Mouse (Mus musculus) right cerebral cortex, adult 18-20 months (tissue): ENCODE measurements at regions not wholly inside any gene's neighbourhood (a gene's known extent, or its start where the extent isn't known, plus 50 kb on each side); places are given as distances from the start of the nearest gene placed in this dataset.
"Not testable (repeated sequence)": the region's sequence is repeated elsewhere in the genome, so short reads cannot be mapped to it uniquely, and the experiment has no call there.

ENCODE experiments used
- DNase-seq: peaks from one replicate; pipeline ENCODE4 v3.0.0; 2022; ENCODE audit warnings: mixed read lengths

- no peak for DNase-seq
Observed at GRCm38 (mm10) chr6:140222534-140223324, 181.5 kb upstream of the Plcz1 start.

- DNase-seq = peak; percentile 49
Observed at GRCm38 (mm10) chr6:140221653-140222272, 180.5 kb upstream of the Plcz1 start.

GRCm38 (mm10) chr6:140218789-140219188 lies 177.5 kb upstream of the Plcz1 start:
- no peak for DNase-seq

GRCm38 (mm10) chr6:140212403-140212802 lies 171.1 kb upstream of the Plcz1 start:
- no peak for DNase-seq

GRCm38 (mm10) chr6:140210141-140210540 lies 168.9 kb upstream of the Plcz1 start:
- DNase-seq = no peak

- no peak for DNase-seq
Observed at GRCm38 (mm10) chr6:140209083-140209482, 167.8 kb upstream of the Plcz1 start.

GRCm38 (mm10) chr6:140208375-140208774 lies 167.1 kb upstream of the Plcz1 start:
- DNase-seq = no peak

GRCm38 (mm10) chr6:140206676-140207075 lies 165.4 kb upstream of the Plcz1 start:
- DNase-seq = not testable (repeated sequence)

- DNase-seq = no peak
Observed at GRCm38 (mm10) chr6:140201356-140201755, 160.1 kb upstream of the Plcz1 start.

GRCm38 (mm10) chr6:140200322-140200721 lies 159.1 kb upstream of the Plcz1 start:
- no peak for DNase-seq

GRCm38 (mm10) chr6:140198036-140198435 lies 156.8 kb upstream of the Plcz1 start:
- DNase-seq = no peak

- DNase-seq = no peak
Observed at GRCm38 (mm10) chr6:140197113-140197675, 155.9 kb upstream of the Plcz1 start.

GRCm38 (mm10) chr6:140194276-140194675 lies 153.0 kb upstream of the Plcz1 start:
- peak; percentile 17 for DNase-seq

- DNase-seq = peak; percentile 22
Observed at GRCm38 (mm10) chr6:140193084-140193939, 152.1 kb upstream of the Plcz1 start.

- DNase-seq = no peak
Observed at GRCm38 (mm10) chr6:140192526-140192925, 151.3 kb upstream of the Plcz1 start.

- no peak for DNase-seq
Observed at GRCm38 (mm10) chr6:140191341-140191740, 150.1 kb upstream of the Plcz1 start.

GRCm38 (mm10) chr6:140189601-140190000 lies 148.3 kb upstream of the Plcz1 start:
- no peak for DNase-seq

- DNase-seq = no peak
Observed at GRCm38 (mm10) chr6:140187733-140188132, 146.5 kb upstream of the Plcz1 start.

GRCm38 (mm10) chr6:140187106-140187505 lies 145.8 kb upstream of the Plcz1 start:
- no peak for DNase-seq

- no peak for DNase-seq
Observed at GRCm38 (mm10) chr6:140179999-140180398, 138.7 kb upstream of the Plcz1 start.

- no peak for DNase-seq
Observed at GRCm38 (mm10) chr6:140178425-140179193, 137.4 kb upstream of the Plcz1 start.

- no peak for DNase-seq
Observed at GRCm38 (mm10) chr6:140172716-140173115, 131.5 kb upstream of the Plcz1 start.
